Mouse (Mus musculus) MEL (cell line): ENCODE results near the gene Aass. TPM values are rescaled to one million over a fixed set of nuclear protein-coding genes. Genes with fewer than 3 reads are reported as not detected.

Source experiments
- DNase-seq: peaks from one replicate; pipeline ENCODE4 v3.0.0; 2011; ENCODE audit warnings: low read depth, low spot score
- H3K27ac ChIP-seq: 2 replicates; pipeline ENCODE4 v1.5.1; 2012; ENCODE audit warnings: low read depth, mild to moderate bottlenecking, control low read depth, low read length, moderate library complexity; ENCODE audit not compliant: control insufficient read depth
- H3K27me3 ChIP-seq, 2 experiments: fragments of 150-350 bp in 1 of 2; sonication (generic) in 1 of 2; 2 replicates each; pipeline ENCODE4 v1.6.1; 2012; ENCODE audit warnings: low read length in 2 of 2, mild to moderate bottlenecking in 2 of 2, improper control_type of control experiment in 1 of 2, moderate library complexity in 1 of 2; ENCODE audit not compliant: insufficient read depth in 2 of 2, control insufficient read depth in 1 of 2
- H3K36me3 ChIP-seq, 2 experiments: 2 replicates each; pipeline ENCODE4 v1.6.1; 2012 to 2014; ENCODE audit warnings: low read length in 2 of 2, improper control_type of control experiment in 1 of 2, inconsistent platforms in 1 of 2, mild to moderate bottlenecking in 1 of 2; ENCODE audit not compliant: insufficient read depth in 2 of 2, control insufficient read depth in 1 of 2
- H3K4me1 ChIP-seq, 2 experiments: fragments of 150-350 bp in 1 of 2; sonication (generic) in 1 of 2; 2 replicates each; pipeline ENCODE4 v1.6.1; 2012; ENCODE audit warnings: low read length in 2 of 2, improper control_type of control experiment in 1 of 2, mild to moderate bottlenecking in 1 of 2; ENCODE audit not compliant: insufficient read depth in 2 of 2, control insufficient read depth in 1 of 2
- H3K4me3 ChIP-seq, 2 experiments: fragments of 150-350 bp in 1 of 2; sonication (generic) in 1 of 2; 2 replicates each; pipeline ENCODE4 v1.5.1; 2012; ENCODE audit warnings: low read depth in 2 of 2, low read length in 2 of 2, mild to moderate bottlenecking in 2 of 2, moderate library complexity in 2 of 2, control low read depth in 1 of 2, improper control_type of control experiment in 1 of 2; ENCODE audit not compliant: control insufficient read depth in 1 of 2, insufficient read depth in 1 of 2
- H3K79me2 ChIP-seq: 2 replicates; pipeline ENCODE4 v1.6.1; 2012; ENCODE audit warnings: mild to moderate bottlenecking, low read length, moderate library complexity; ENCODE audit not compliant: control insufficient read depth, poor library complexity, insufficient read depth
- H3K9ac ChIP-seq: 2 replicates; pipeline ENCODE4 v1.6.1; 2012; ENCODE audit warnings: low read depth, mild to moderate bottlenecking, control low read depth, low read length, moderate library complexity; ENCODE audit not compliant: control insufficient read depth, poor library complexity, severe bottlenecking
- H3K9me3 ChIP-seq: fragments of 150-350 bp; sonication (generic); replicated peaks from 2 replicates; pipeline ENCODE4 v1.6.1; 2012; ENCODE audit warnings: mild to moderate bottlenecking, low read length, improper control_type of control experiment, moderate library complexity; ENCODE audit not compliant: insufficient read depth
- BHLHE40 ChIP-seq: IDR thresholded peaks from 2 replicates; pipeline ENCODE4 v1.6.1; 2012; ENCODE audit warnings: low read depth, mild to moderate bottlenecking, inconsistent platforms, low read length, improper control_type of control experiment, borderline replicate concordance
- CHD1 ChIP-seq: IDR thresholded peaks from 2 replicates; pipeline ENCODE4 v1.6.1; 2012; ENCODE audit warnings: low read depth, mild to moderate bottlenecking, inconsistent platforms, low read length, improper control_type of control experiment
- CHD2 ChIP-seq: IDR thresholded peaks from 2 replicates; pipeline ENCODE4 v1.6.1; 2011; ENCODE audit warnings: low read length, improper control_type of control experiment
- CTCF ChIP-seq, 3 experiments: IDR thresholded peaks in 2 of 3; conservative IDR thresholded peaks in 1 of 3; 2 replicates each; pipeline ENCODE4 v1.5.1; 2011 to 2012; ENCODE audit warnings: low read length in 3 of 3, low read depth in 2 of 3, mild to moderate bottlenecking in 2 of 3, improper control_type of control experiment in 1 of 3, inconsistent platforms in 1 of 3, mixed read lengths in 1 of 3, moderate library complexity in 1 of 3; ENCODE audit not compliant: control insufficient read depth in 1 of 3, insufficient read depth in 1 of 3, poor library complexity in 1 of 3, severe bottlenecking in 1 of 3
- ELF1 ChIP-seq: IDR thresholded peaks from 2 replicates; pipeline ENCODE4 v1.6.1; 2014; ENCODE audit warnings: low read depth, mild to moderate bottlenecking, inconsistent platforms, low read length, improper control_type of control experiment, moderate library complexity
- EP300 ChIP-seq, 2 experiments: IDR thresholded peaks; 2 replicates each; pipeline ENCODE4 v1.6.1; 2011; ENCODE audit warnings: improper control_type of control experiment in 2 of 2, low read length in 2 of 2, low read depth in 1 of 2, mild to moderate bottlenecking in 1 of 2
- ETS1 ChIP-seq: IDR thresholded peaks from 2 replicates; pipeline ENCODE4 v1.6.1; 2012; ENCODE audit warnings: low read depth, mild to moderate bottlenecking, inconsistent platforms, low read length, improper control_type of control experiment, moderate library complexity
- GATA1 ChIP-seq: IDR thresholded peaks from 2 replicates; pipeline ENCODE4 v1.6.1; 2011; ENCODE audit warnings: low read depth, low read length, improper control_type of control experiment
- JUND ChIP-seq: IDR thresholded peaks from 2 replicates; pipeline ENCODE4 v1.6.1; 2011; ENCODE audit warnings: low read depth, mild to moderate bottlenecking, improper control_type of control experiment, low read length
- MAFK ChIP-seq: IDR thresholded peaks from 2 replicates; pipeline ENCODE4 v1.6.1; 2011; ENCODE audit warnings: low read depth, mild to moderate bottlenecking, low read length, improper control_type of control experiment, borderline replicate concordance
- MXI1 ChIP-seq: IDR thresholded peaks from 2 replicates; pipeline ENCODE4 v1.6.1; 2011; ENCODE audit warnings: mild to moderate bottlenecking, low read depth, low read length, improper control_type of control experiment
- MYB ChIP-seq: IDR thresholded peaks from 2 replicates; pipeline ENCODE4 v1.6.1; 2011; ENCODE audit warnings: mild to moderate bottlenecking, low read depth, low read length, improper control_type of control experiment
- MYC ChIP-seq: IDR thresholded peaks from 2 replicates; pipeline ENCODE4 v1.6.1; 2011; ENCODE audit warnings: low read depth, mild to moderate bottlenecking, low read length, improper control_type of control experiment, moderate library complexity
- NELFE ChIP-seq: IDR thresholded peaks from 2 replicates; pipeline ENCODE4 v1.6.1; 2011; ENCODE audit warnings: low read depth, low read length, improper control_type of control experiment
- NRF1 ChIP-seq: IDR thresholded peaks from 2 replicates; pipeline ENCODE4 v1.6.1; 2014; ENCODE audit warnings: low read depth, mild to moderate bottlenecking, inconsistent platforms, low read length, improper control_type of control experiment, moderate library complexity; ENCODE audit not compliant: poor library complexity, insufficient read depth, severe bottlenecking
- POLR2A ChIP-seq, 2 experiments: IDR thresholded peaks; 2 replicates each; pipeline ENCODE4 v1.6.1; 2011 to 2012; ENCODE audit warnings: low read length in 2 of 2, mild to moderate bottlenecking in 2 of 2, control low read depth in 1 of 2, improper control_type of control experiment in 1 of 2, low read depth in 1 of 2, moderate library complexity in 1 of 2; ENCODE audit not compliant: control insufficient read depth in 1 of 2, insufficient read depth in 1 of 2, poor library complexity in 1 of 2
- SMC3 ChIP-seq: IDR thresholded peaks from 2 replicates; pipeline ENCODE4 v1.6.1; 2011; ENCODE audit warnings: low read depth, low read length, improper control_type of control experiment
- TBP ChIP-seq: IDR thresholded peaks from 2 replicates; pipeline ENCODE4 v1.8.0; 2011; ENCODE audit warnings: low read depth, low read length, improper control_type of control experiment
- ZMIZ1 ChIP-seq: IDR thresholded peaks from 2 replicates; pipeline ENCODE4 v1.6.1; 2012; ENCODE audit warnings: low read depth, mild to moderate bottlenecking, inconsistent platforms, low read length, improper control_type of control experiment, moderate library complexity
- polyA plus RNA-seq, 2 experiments: library from polyadenylated mRNA; stranded (reverse) in 1 of 2; unstranded in 1 of 2; fragments of >175 nt in 1 of 2; fragments of >200 nt in 1 of 2; gene quantifications; 2 replicates each; pipeline versions ENCODE4 v1.2.1 to v1.2.4; 2012; ENCODE audit warnings: low replicate concordance in 2 of 2, low read depth in 1 of 2; ENCODE audit not compliant: insufficient read length in 2 of 2, insufficient read depth in 1 of 2, missing spikeins in 1 of 2
- total RNA-seq: library from RNA; depleted of rRNA; stranded (reverse); fragments of 300-350 nt; gene quantifications from 2 replicates; pipeline ENCODE4 v1.2.3, GENCODE M21; 2012

Gene Aass
- total and polyA plus RNA-seq, 3 experiments: not detected

- Histone ChIP-seq H3K36me3 (no peaks in the 10 kb centered on the region), H3K27me3 (no peaks in the 10 kb centered on the region), H3K4me1 (no peaks in the 10 kb centered on the region), H3K4me3 (no peak overlapping the region), H3K27ac (no peak overlapping the region), H3K9ac (no peak overlapping the region), H3K9me3 (no peaks in the 10 kb centered on the region), H3K79me2 (no peaks in the 10 kb centered on the region)
- no peak for DNase-seq
- TF ChIP-seq ELF1 (no peak), MAFK (no peak), MYB (no peak), GATA1 (no peak), TBP (no peak)
These were observed 7.0 kb downstream of the Aass start for GRCm38 (mm10) chr6:23125831-23126230.

GRCm38 (mm10) chr6:23124823-23125222 is 8.0 kb downstream of the Aass start:
- Histone ChIP-seq H3K27me3 (no peaks in the 10 kb centered on the region), H3K4me1 (no peaks in the 10 kb centered on the region), H3K27ac (no peak overlapping the region), H3K9me3 (no peaks in the 10 kb centered on the region), H3K4me3 (no peak overlapping the region), H3K36me3 (no peaks in the 10 kb centered on the region), H3K79me2 (no peaks in the 10 kb centered on the region), H3K9ac (no peak overlapping the region)
- no peak for DNase-seq
- no peak for TF ChIP-seq CHD2
- TF ChIP-seq CHD1: no peak
- TF ChIP-seq MYC: no peak
- no peak for TF ChIP-seq BHLHE40
- no peak for TF ChIP-seq POLR2A (IDR thresholded peaks at IDR 0.05; ENCODE audit: control insufficient read depth in 1 of 2, insufficient read depth in 1 of 2, low read depth in 1 of 2, low read length in 2 of 2, poor library complexity in 1 of 2)
- no peak for TF ChIP-seq NELFE
- no peak for TF ChIP-seq JUND
- no peak for TF ChIP-seq NRF1
- no peak for TF ChIP-seq GATA1
- TF ChIP-seq EP300 (IDR thresholded peaks at IDR 0.05; ENCODE audit: low read depth in 1 of 2, low read length in 2 of 2): no peak
- TF ChIP-seq ZMIZ1: no peak
- TF ChIP-seq TBP: no peak
- TF ChIP-seq ETS1: no peak

GRCm38 (mm10) chr6:23122934-23123333 is 9.9 kb downstream of the Aass start:
- no peak overlapping the region for H3K27ac ChIP-seq
- no peak overlapping the region for H3K9ac ChIP-seq
- H3K9me3 ChIP-seq: no peaks in the 10 kb centered on the region
- no peaks in the 10 kb centered on the region for H3K36me3 ChIP-seq
- DNase-seq: peak; percentile 22
- H3K4me3 ChIP-seq: no peak overlapping the region
- TF ChIP-seq MYB (no peak), SMC3 (0 out of 2 replicates have a peak, but pooled peaks have one; percentile 32), CTCF (IDR thresholded peaks at IDR 0.05 in 2 of 3, conservative IDR thresholded peaks at IDR 0.05 in 1 of 3; ENCODE audit: control insufficient read depth in 1 of 3, insufficient read depth in 1 of 3, low read depth in 2 of 3, low read length in 3 of 3, poor library complexity in 1 of 3, severe bottlenecking in 1 of 3) (peak in 1 of 3 experiments; percentile 39; a peak in 2 of 6 replicates), MXI1 (no peak)
- no peaks in the 10 kb centered on the region for H3K4me1 ChIP-seq
- no peaks in the 10 kb centered on the region for H3K79me2 ChIP-seq
- H3K27me3 ChIP-seq: no peaks in the 10 kb centered on the region
